Mouse (Mus musculus) limb, embryonic 12.5 days (tissue): Measurements from ENCODE around the gene Akap14. TPM values are rescaled to one million over a fixed set of nuclear protein-coding genes. Genes with fewer than 3 reads are reported as not detected.
"Not testable (repeated sequence)": the region's sequence is repeated elsewhere in the genome, so short reads cannot be mapped to it uniquely, and the experiment has no call there.

ENCODE experiments used
- ATAC-seq: fragments of 200-750 bp; cut with Nextera tagmentation; 2 replicates; pipeline ENCODE4 v1.8.0; 2017; ENCODE audit warnings: low read depth, moderate TSS enrichment; ENCODE audit not compliant: insufficient number of reproducible peaks, insufficient read depth, low FRiP score, low TSS enrichment
- H3K27ac ChIP-seq: fragments of 300-500 bp; sonication (generic); 2 replicates; pipeline ENCODE4 v1.5.1; 2016; ENCODE audit warnings: mild to moderate bottlenecking, moderate library complexity
- H3K27me3 ChIP-seq: fragments of 300-500 bp; sonication (generic); 2 replicates; pipeline ENCODE4 v1.6.1; 2016; ENCODE audit warnings: mild to moderate bottlenecking, moderate library complexity
- H3K36me3 ChIP-seq: fragments of 300-500 bp; sonication (generic); 2 replicates; pipeline ENCODE4 v1.6.1; 2016; ENCODE audit warnings: mild to moderate bottlenecking, moderate library complexity
- H3K4me1 ChIP-seq: fragments of 300-500 bp; sonication (generic); replicated peaks from 2 replicates; pipeline ENCODE4 v1.6.1; 2016
- H3K4me2 ChIP-seq: fragments of 300-500 bp; sonication (generic); 2 replicates; pipeline ENCODE4 v1.6.1; 2016; ENCODE audit warnings: mild to moderate bottlenecking, moderate library complexity
- H3K4me3 ChIP-seq: fragments of 300-500 bp; sonication (generic); replicated peaks from 2 replicates; pipeline ENCODE4 v1.5.1; 2016; ENCODE audit warnings: mild to moderate bottlenecking
- H3K9ac ChIP-seq: fragments of 300-500 bp; sonication (generic); replicated peaks from 2 replicates; pipeline ENCODE4 v1.6.1; 2016; ENCODE audit warnings: mild to moderate bottlenecking, moderate library complexity
- H3K9me3 ChIP-seq: fragments of 300-500 bp; sonication (generic); 2 replicates; pipeline ENCODE4 v1.6.1; 2016; ENCODE audit warnings: mild to moderate bottlenecking, moderate library complexity
- WGBS: fragments of 180-500 bp; shearing (Covaris S2); methylation state at CpG from one replicate; pipeline ENCODE4 v1.1.7; 2016; 5-methylcytosine and 5-hydroxymethylcytosine counted together
- polyA plus RNA-seq: library from polyadenylated mRNA; unstranded; fragments of >200 nt; fragmentation: Nextera tagmentation; extraction: Ambion mirVana; gene quantifications from 2 replicates; pipeline ENCODE4 v1.2.1, GENCODE M21; 2016

The Akap14 gene
- polyA plus RNA-seq, 1 experiment from 2014 or later = not detected

- no peaks in the 10 kb centered on the region for H3K9me3 ChIP-seq
- ATAC-seq = no peak
- WGBS = 94% methylated on average over 2 of the region's 2 CpGs
- H3K27me3 ChIP-seq = no peaks in the 10 kb centered on the region
- no peak overlapping the region for H3K9ac ChIP-seq
- H3K4me3 ChIP-seq = no peak overlapping the region
- no peaks in the 10 kb centered on the region for H3K4me1 ChIP-seq
- H3K4me2 ChIP-seq = no peak overlapping the region
- no peak overlapping the region for H3K27ac ChIP-seq
- H3K36me3 ChIP-seq = peaks cover 26% of the 10 kb centered on the region; the same call in 1 of the 2 replicates
These were observed 23.7 kb downstream of the Akap14 start for GRCm38 (mm10) chrX:37144954-37145353.

- ATAC-seq = not testable (repeated sequence)
- WGBS = 56% methylated on average over 1 of the region's 4 CpGs
- H3K36me3 ChIP-seq = peaks cover 26% of the 10 kb centered on the region; the same call in 1 of the 2 replicates
These were observed 24.1 kb downstream of the Akap14 start for GRCm38 (mm10) chrX:37144498-37144897.

GRCm38 (mm10) chrX:37141732-37142131 is 26.9 kb downstream of the Akap14 start:
- no peaks in the 10 kb centered on the region for H3K9me3 ChIP-seq
- no peak overlapping the region for H3K4me3 ChIP-seq
- peaks cover 32% of the 10 kb centered on the region; the same call in 1 of the 2 replicates for H3K36me3 ChIP-seq
- H3K27me3 ChIP-seq = no peaks in the 10 kb centered on the region
- no peak overlapping the region for H3K9ac ChIP-seq
- no peaks in the 10 kb centered on the region for H3K4me1 ChIP-seq
- ATAC-seq = no peak
- H3K27ac ChIP-seq = no peak overlapping the region
- WGBS = 88% methylated on average over 3 of the region's 3 CpGs
- no peak overlapping the region for H3K4me2 ChIP-seq

More at GRCm38 (mm10) chrX:37144498-37144897, 24.1 kb downstream of the Akap14 start:
- not testable (repeated sequence) for H3K9me3 ChIP-seq, H3K27ac ChIP-seq, H3K4me1 ChIP-seq, H3K4me3 ChIP-seq, H3K9ac ChIP-seq, H3K4me2 ChIP-seq, H3K27me3 ChIP-seq

- H3K4me1 ChIP-seq = peaks cover 5% of the 10 kb centered on the region; the same call in 1 of the 2 replicates
- H3K36me3 ChIP-seq = no peaks in the 10 kb centered on the region
- no peaks in the 10 kb centered on the region for H3K27me3 ChIP-seq
- H3K4me2 ChIP-seq = peak within 1 kb of the TSS; percentile 59
- WGBS = 7% methylated on average over 58 of the region's 58 CpGs
- ATAC-seq = peak; percentile 76; the same call in 1 of the 2 replicates
- H3K9ac ChIP-seq = peak within 1 kb of the TSS; percentile 76
- H3K9me3 ChIP-seq = no peaks in the 10 kb centered on the region
- H3K27ac ChIP-seq = peak within 1 kb of the TSS; percentile 70
- H3K4me3 ChIP-seq = peak within 1 kb of the TSS; percentile 61
These were observed 41.8 kb downstream of the Akap14 start, which contains the start of gene Nkap for GRCm38 (mm10) chrX:37126671-37127358. Gene Nkap (plus strand): TSS chrX:37126795.

- Histone ChIP-seq H3K4me3 (no peak overlapping the region), H3K4me1 (peaks cover 5% of the 10 kb centered on the region; the same call in 1 of the 2 replicates), H3K4me2 (no peak overlapping the region), H3K9ac (no peak overlapping the region), H3K36me3 (no peaks in the 10 kb centered on the region), H3K9me3 (no peaks in the 10 kb centered on the region), H3K27me3 (no peaks in the 10 kb centered on the region), H3K27ac (no peak overlapping the region)
- ATAC-seq = no peak
- WGBS = 84% methylated on average over 7 of the region's 7 CpGs
These were observed 43.1 kb downstream of the Akap14 start for GRCm38 (mm10) chrX:37125511-37125910.

GRCm38 (mm10) chrX:37120212-37120611 is 48.4 kb downstream of the Akap14 start:
- no peaks in the 10 kb centered on the region for H3K4me1 ChIP-seq

GRCm38 (mm10) chrX:37119585-37119984 is 49.1 kb downstream of the Akap14 start:
- Histone ChIP-seq H3K36me3 (no peaks in the 10 kb centered on the region), H3K4me2 (no peak overlapping the region), H3K27ac (no peak overlapping the region), H3K27me3 (peaks cover 26% of the 10 kb centered on the region), H3K9ac (no peak overlapping the region), H3K4me1 (no peaks in the 10 kb centered on the region), H3K4me3 (no peak overlapping the region), H3K9me3 (no peaks in the 10 kb centered on the region)
- no peak for ATAC-seq
- 65% methylated on average over 3 of the region's 3 CpGs for WGBS

More at GRCm38 (mm10) chrX:37120212-37120611, 48.4 kb downstream of the Akap14 start:
- ATAC-seq = no peak
- H3K4me2 ChIP-seq = no peak overlapping the region
- no peak overlapping the region for H3K9ac ChIP-seq
- H3K27ac ChIP-seq = no peak overlapping the region
- 74% methylated on average over 5 of the region's 5 CpGs for WGBS
- no peak overlapping the region for H3K4me3 ChIP-seq
- H3K9me3 ChIP-seq = no peaks in the 10 kb centered on the region
- H3K27me3 ChIP-seq = peaks cover 24% of the 10 kb centered on the region
- no peaks in the 10 kb centered on the region for H3K36me3 ChIP-seq

- no CpG with 5 or more reads among the region's 5 CpGs for WGBS
- ATAC-seq = no peak
- Histone ChIP-seq H3K36me3 (no peaks in the 10 kb centered on the region), H3K4me2 (no peak overlapping the region), H3K4me3 (no peak overlapping the region), H3K9ac (no peak overlapping the region), H3K9me3 (no peaks in the 10 kb centered on the region), H3K27me3 (peaks cover 26% of the 10 kb centered on the region), H3K4me1 (no peaks in the 10 kb centered on the region), H3K27ac (no peak overlapping the region)
These were observed 51.6 kb downstream of the Akap14 start for GRCm38 (mm10) chrX:37117085-37117484.

GRCm38 (mm10) chrX:37110881-37111193 is 57.8 kb downstream of the Akap14 start:
- no peak overlapping the region for H3K9ac ChIP-seq
- ATAC-seq = no peak
- no peak overlapping the region for H3K27ac ChIP-seq
- no peaks in the 10 kb centered on the region for H3K4me1 ChIP-seq
- H3K36me3 ChIP-seq = no peaks in the 10 kb centered on the region
- 75% methylated on average over 4 of the region's 4 CpGs for WGBS
- peaks cover 8% of the 10 kb centered on the region; the same call in 1 of the 2 replicates for H3K27me3 ChIP-seq
- no peaks in the 10 kb centered on the region for H3K9me3 ChIP-seq
- peak overlapping the region; percentile 54; the same call in 1 of the 2 replicates for H3K4me3 ChIP-seq
- H3K4me2 ChIP-seq = no peak overlapping the region

- 16% methylated on average over 30 of the region's 30 CpGs for WGBS
- Histone ChIP-seq H3K9ac (peak within 1 kb of the TSS; percentile 56), H3K4me3 (peak within 1 kb of the TSS; percentile 54), H3K27ac (peak within 1 kb of the TSS; percentile 76), H3K4me1 (no peaks in the 10 kb centered on the region), H3K27me3 (peaks cover 3% of the 10 kb centered on the region; the same call in 1 of the 2 replicates), H3K9me3 (no peaks in the 10 kb centered on the region), H3K4me2 (peak within 1 kb of the TSS; percentile 61), H3K36me3 (no peaks in the 10 kb centered on the region)
- peak; percentile 97 for ATAC-seq
These were observed 58.3 kb downstream of the Akap14 start, which contains the start of gene Upf3b for GRCm38 (mm10) chrX:37110193-37110880. Gene Upf3b (minus strand): TSS chrX:37110322.

- 14% methylated on average over 27 of the region's 27 CpGs for WGBS
- H3K9me3 ChIP-seq = no peaks in the 10 kb centered on the region
These were observed 59.0 kb downstream of the Akap14 start for GRCm38 (mm10) chrX:37109526-37110192.

More at GRCm38 (mm10) chrX:37109526-37110192, 59.0 kb downstream of the Akap14 start:
- Histone ChIP-seq H3K9ac (peak overlapping the region; percentile 56), H3K27me3 (no peaks in the 10 kb centered on the region), H3K27ac (peak overlapping the region; percentile 76), H3K36me3 (no peaks in the 10 kb centered on the region), H3K4me1 (no peaks in the 10 kb centered on the region), H3K4me3 (peak overlapping the region; percentile 54), H3K4me2 (peak overlapping the region; percentile 61)
- peak; percentile 78 for ATAC-seq
